Mouse (Mus musculus) intestine, embryonic 14.5 days (tissue): ENCODE results near the gene Gramd1a. TPM values are rescaled to one million over a fixed set of nuclear protein-coding genes. Genes with fewer than 3 reads are reported as not detected.

Experiments
- ATAC-seq: fragments of 200-750 bp; cut with Nextera tagmentation; replicated peaks from 2 replicates; pipeline ENCODE4 v1.8.0; 2017; ENCODE audit warnings: low read depth, moderate number of reproducible peaks, moderate TSS enrichment, moderate library complexity; ENCODE audit not compliant: low FRiP score, low TSS enrichment
- DNase-seq: peaks from one replicate; pipeline ENCODE4 v3.0.0-alpha.2; 2018; ENCODE audit warnings: low spot score
- H3K27ac ChIP-seq: fragments of 300-500 bp; sonication (generic); 2 replicates; pipeline ENCODE4 v1.5.1; 2014; ENCODE audit warnings: low read depth, mild to moderate bottlenecking, control low read depth
- H3K27me3 ChIP-seq: fragments of 300-500 bp; sonication (generic); replicated peaks from 2 replicates; pipeline ENCODE4 v1.6.1; 2014; ENCODE audit warnings: low read length, control low read depth; ENCODE audit not compliant: control insufficient read depth, insufficient read depth
- H3K36me3 ChIP-seq: fragments of 300-500 bp; sonication (generic); 2 replicates; pipeline ENCODE4 v1.6.1; 2014; ENCODE audit warnings: low read length, control low read depth; ENCODE audit not compliant: control insufficient read depth, insufficient read depth
- H3K4me1 ChIP-seq: fragments of 300-500 bp; sonication (generic); replicated peaks from 2 replicates; pipeline ENCODE4 v1.6.1; 2014; ENCODE audit warnings: low read length, control low read depth, mixed read lengths; ENCODE audit not compliant: control insufficient read depth, insufficient read depth
- H3K4me2 ChIP-seq: fragments of 300-500 bp; sonication (generic); 2 replicates; pipeline ENCODE4 v1.6.1; 2014; ENCODE audit warnings: low read length
- H3K4me3 ChIP-seq: fragments of 300-500 bp; sonication (generic); 2 replicates; pipeline ENCODE4 v1.5.1; 2014; ENCODE audit warnings: low read depth, low read length, control low read depth, mixed read lengths
- H3K9ac ChIP-seq: fragments of 300-500 bp; sonication (generic); 2 replicates; pipeline ENCODE4 v1.6.1; 2014; ENCODE audit warnings: mild to moderate bottlenecking, low read length
- H3K9me3 ChIP-seq: fragments of 300-500 bp; sonication (generic); 2 replicates; pipeline ENCODE4 v1.6.1; 2016; ENCODE audit warnings: low read length, control low read depth; ENCODE audit not compliant: control insufficient read depth
- WGBS: fragments of 180-500 bp; shearing (Covaris S2); extraction: QIAGEN DNeasy Blood & Tissue Kit; methylation state at CpG from one replicate; pipeline ENCODE4 v1.1.7; 2014; 5-methylcytosine and 5-hydroxymethylcytosine counted together
- polyA plus RNA-seq: library from polyadenylated mRNA; unstranded; fragments of >200 nt; fragmentation: Nextera tagmentation; extraction: Ambion mirVana; gene quantifications from 2 replicates; pipeline ENCODE4 v1.2.1, GENCODE M21; 2014

Gramd1a gene
- polyA plus RNA-seq, 1 experiment from 2014 or later: 54.2 TPM

- Histone ChIP-seq H3K9ac (no peak overlapping the region), H3K4me3 (no peak overlapping the region), H3K27me3 (no peaks in the 10 kb centered on the region), H3K36me3 (no peaks in the 10 kb centered on the region), H3K4me2 (no peak overlapping the region), H3K9me3 (no peaks in the 10 kb centered on the region), H3K4me1 (no peaks in the 10 kb centered on the region), H3K27ac (no peak overlapping the region)
- no peak for ATAC-seq
- no peak for DNase-seq
- WGBS: 78% methylated on average over 22 of the region's 22 CpGs
These were observed 56.7 kb downstream of the Gramd1a start for GRCm38 (mm10) chr7:31098697-31099611.

- whole genome bisulfite sequencing: 47% methylated on average over 20 of the region's 20 CpGs
- peak overlapping the region; percentile 41 for H3K4me2 ChIP-seq
- ATAC-seq (peak; percentile 93), DNase-seq (peak; percentile 92)
- no peaks in the 10 kb centered on the region for H3K4me1 ChIP-seq
- no peaks in the 10 kb centered on the region for H3K36me3 ChIP-seq
- no peak overlapping the region for H3K27ac ChIP-seq
- H3K9me3 ChIP-seq: no peaks in the 10 kb centered on the region
- 0 out of 2 replicates have a peak overlapping the region, but pooled peaks have one; percentile 1 for H3K9ac ChIP-seq
- no peak overlapping the region for H3K4me3 ChIP-seq
- no peaks in the 10 kb centered on the region for H3K27me3 ChIP-seq
These were observed 58.0 kb downstream of the Gramd1a start for GRCm38 (mm10) chr7:31097583-31098248.

DNA sequence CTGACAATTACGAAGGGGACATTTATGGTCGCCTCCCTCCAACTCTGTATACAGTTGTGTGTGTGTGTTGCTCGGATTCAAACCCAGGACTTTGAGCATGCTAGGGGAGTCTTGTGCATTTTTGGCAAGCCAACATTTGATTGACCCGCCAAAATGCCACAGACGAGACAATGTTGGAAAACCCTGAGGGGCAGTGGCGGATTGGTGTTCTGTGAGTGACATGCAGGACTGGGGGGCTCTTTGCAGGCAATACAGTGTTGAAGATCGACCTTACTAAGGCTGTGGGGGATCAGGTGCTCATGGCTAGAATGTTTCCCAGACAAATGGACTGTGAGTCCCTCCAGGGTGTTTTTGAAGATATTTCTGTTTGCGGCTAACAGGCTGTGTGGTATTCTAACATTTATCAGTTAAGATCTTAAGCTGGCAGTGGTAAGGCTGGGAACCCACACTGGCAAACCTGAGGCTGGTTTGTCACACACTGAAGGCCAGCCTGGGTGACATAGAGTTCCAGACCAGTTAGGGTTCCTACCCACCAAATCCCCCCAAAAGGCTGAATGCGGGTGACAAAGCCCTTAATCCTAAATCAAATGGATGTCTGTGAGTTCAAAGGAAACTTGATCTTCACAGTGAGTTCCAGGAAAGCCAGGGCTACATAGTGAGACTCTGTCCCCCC, 58.7 kb downstream of the Gramd1a start:
- Histone ChIP-seq H3K9ac (no peak overlapping the region), H3K4me1 (no peaks in the 10 kb centered on the region), H3K36me3 (no peaks in the 10 kb centered on the region), H3K27ac (no peak overlapping the region), H3K4me3 (no peak overlapping the region), H3K27me3 (no peaks in the 10 kb centered on the region), H3K9me3 (no peaks in the 10 kb centered on the region), H3K4me2 (no peak overlapping the region)
- WGBS: 72% methylated on average over 9 of the region's 9 CpGs
- no peak for ATAC-seq
- no peak for DNase-seq

DNA sequence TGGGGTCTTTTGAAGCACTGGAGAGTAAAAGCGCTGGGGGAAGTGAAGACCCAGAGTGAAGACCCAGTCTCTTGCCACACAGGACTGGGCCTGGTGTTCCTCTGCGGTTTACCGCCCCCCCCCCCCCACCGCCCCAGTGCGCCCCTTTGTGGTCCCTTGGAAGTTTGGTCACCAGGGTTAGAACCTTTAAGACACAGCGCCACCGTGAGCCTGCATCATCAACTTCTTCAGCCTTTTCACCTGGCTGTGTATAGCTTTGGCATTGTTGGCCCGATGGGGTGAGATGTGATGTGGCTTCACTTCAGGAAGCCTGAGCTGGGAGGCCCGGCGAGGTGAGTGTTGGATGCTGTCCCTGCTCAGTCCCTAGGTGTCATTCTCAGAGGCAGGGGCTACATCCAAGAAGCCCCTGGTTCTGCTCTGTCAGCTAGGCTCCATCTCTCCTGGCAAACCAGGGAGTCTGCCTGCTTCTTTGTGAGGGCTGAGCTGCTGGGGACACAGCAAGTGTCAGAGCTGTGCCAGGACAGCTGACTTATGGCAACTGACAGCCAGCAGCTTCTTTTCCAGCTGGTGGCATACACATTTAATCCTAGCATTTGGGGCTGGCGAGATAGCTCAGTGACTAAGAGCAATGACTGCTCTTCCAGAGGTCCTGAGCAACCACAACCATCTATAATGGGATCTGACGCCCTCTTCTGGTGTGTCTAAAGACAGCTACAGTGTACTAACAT, 60.8 kb downstream of the Gramd1a start:
- DNase-seq: no peak

DNA sequence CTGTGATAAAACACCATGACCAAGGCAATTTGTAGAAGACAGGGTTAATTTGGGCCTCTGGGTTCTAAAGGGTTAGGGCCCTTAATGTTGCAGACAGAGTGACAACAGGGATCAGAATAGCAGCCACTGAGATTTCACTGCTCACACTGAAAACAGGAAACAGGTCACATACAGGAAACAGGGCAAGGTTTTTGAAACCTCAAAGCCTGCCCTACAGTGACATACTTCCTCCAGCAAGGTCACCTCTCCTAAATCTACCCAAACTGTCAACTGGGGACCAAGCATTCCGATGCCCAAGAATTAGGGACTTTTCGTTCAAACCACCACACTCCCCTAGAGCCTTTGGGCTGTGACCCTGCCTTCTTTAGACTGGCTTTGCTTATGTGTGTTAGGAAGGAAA, 66.0 kb downstream of the Gramd1a start:
- ATAC-seq (no peak), DNase-seq (no peak)
- no peaks in the 10 kb centered on the region for H3K9me3 ChIP-seq
- no peak overlapping the region for H3K9ac ChIP-seq
- WGBS: 75% methylated on average over 2 of the region's 2 CpGs
- H3K27me3 ChIP-seq: no peaks in the 10 kb centered on the region
- H3K4me2 ChIP-seq: no peak overlapping the region
- 0 out of 2 replicates have a peak, but pooled peaks cover 4% of the 10 kb centered on the region for H3K4me1 ChIP-seq
- no peak overlapping the region for H3K4me3 ChIP-seq
- H3K36me3 ChIP-seq: no peaks in the 10 kb centered on the region
- H3K27ac ChIP-seq: no peak overlapping the region

More for the DNA sequence above, 60.8 kb downstream of the Gramd1a start:
- Histone ChIP-seq H3K4me3 (no peak overlapping the region), H3K36me3 (no peaks in the 10 kb centered on the region), H3K4me2 (no peak overlapping the region), H3K4me1 (no peaks in the 10 kb centered on the region), H3K9me3 (no peaks in the 10 kb centered on the region), H3K27me3 (no peaks in the 10 kb centered on the region), H3K9ac (no peak overlapping the region), H3K27ac (no peak overlapping the region)
- no peak for ATAC-seq
- 29% methylated on average over 11 of the region's 12 CpGs for WGBS

DNA sequence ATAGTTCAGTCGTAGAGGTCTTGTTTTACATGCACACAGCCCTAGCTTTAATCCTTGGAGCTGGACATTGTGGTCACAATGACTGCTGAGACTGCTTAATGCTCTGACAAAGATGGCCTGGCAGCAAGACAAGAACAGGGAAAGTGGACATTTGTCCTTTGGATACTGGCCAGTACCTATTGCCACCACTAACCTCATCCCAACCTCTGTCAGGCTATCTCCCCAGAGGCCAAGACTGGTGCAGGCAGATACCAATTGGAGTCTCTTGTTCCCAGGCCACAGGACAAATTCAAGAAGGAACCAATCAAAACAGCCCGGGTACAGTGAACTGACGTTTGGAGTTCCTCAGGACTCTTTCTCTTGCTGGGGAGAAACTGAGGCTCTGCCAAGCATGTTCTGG, 67.5 kb downstream of the Gramd1a start:
- H3K27me3 ChIP-seq: no peaks in the 10 kb centered on the region
- H3K4me2 ChIP-seq: no peak overlapping the region
- no peaks in the 10 kb centered on the region for H3K36me3 ChIP-seq
- no peak for ATAC-seq
- H3K9me3 ChIP-seq: no peaks in the 10 kb centered on the region
- DNase-seq: no peak
- H3K27ac ChIP-seq: no peak overlapping the region
- H3K4me3 ChIP-seq: no peak overlapping the region
- 78% methylated on average over 3 of the region's 3 CpGs for WGBS
- H3K4me1 ChIP-seq: peaks cover 10% of the 10 kb centered on the region; the same call in 1 of the 2 replicates
- no peak overlapping the region for H3K9ac ChIP-seq

DNA sequence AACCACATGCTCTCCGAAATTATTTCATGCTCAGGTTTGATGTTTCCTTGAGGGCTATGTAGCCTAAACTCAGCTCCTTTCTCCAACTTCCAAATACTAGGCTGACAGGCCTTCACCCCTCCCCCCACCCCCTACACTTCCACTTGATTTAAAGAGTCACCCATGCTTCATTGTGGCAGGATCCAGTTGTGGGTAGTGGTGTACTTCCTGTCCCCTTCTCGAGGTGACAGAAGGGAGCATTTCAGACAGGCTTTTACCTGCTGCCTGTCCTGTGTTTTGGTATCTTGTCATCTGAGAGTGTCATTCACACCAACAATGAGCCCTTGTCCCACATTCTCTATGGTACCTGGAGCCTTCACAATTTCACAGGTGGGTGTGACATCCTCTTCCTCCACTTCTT, 68.4 kb downstream of the Gramd1a start:
- Histone ChIP-seq H3K4me3 (no peak overlapping the region), H3K36me3 (no peaks in the 10 kb centered on the region), H3K4me2 (no peak overlapping the region), H3K9me3 (no peaks in the 10 kb centered on the region), H3K27me3 (no peaks in the 10 kb centered on the region), H3K27ac (no peak overlapping the region), H3K4me1 (peaks cover 10% of the 10 kb centered on the region; the same call in 1 of the 2 replicates), H3K9ac (no peak overlapping the region)
- WGBS: 53% methylated on average over 2 of the region's 2 CpGs
- DNase-seq (no peak), ATAC-seq (no peak)

GRCm38 (mm10) chr7:31086175-31086755, 69.4 kb downstream of the Gramd1a start:
- H3K9ac ChIP-seq: no peak overlapping the region
- no peak overlapping the region for H3K4me3 ChIP-seq
- WGBS: 89% methylated on average over 9 of the region's 9 CpGs
- no peaks in the 10 kb centered on the region for H3K9me3 ChIP-seq
- no peaks in the 10 kb centered on the region for H3K27me3 ChIP-seq
- DNase-seq: no peak
- no peak overlapping the region for H3K4me2 ChIP-seq
- no peak overlapping the region for H3K27ac ChIP-seq
- peaks cover 10% of the 10 kb centered on the region; the same call in 1 of the 2 replicates for H3K4me1 ChIP-seq
- H3K36me3 ChIP-seq: no peaks in the 10 kb centered on the region
- ATAC-seq: no peak
